Mouse (Mus musculus) adrenal gland, adult (tissue): ENCODE measurements around the gene Map1b.

Experiments
- DNase-seq, 2 experiments: peaks; one replicate each; pipeline ENCODE4 v3.0.0; 2022 to 2023; ENCODE audit warnings: low spot score in 1 of 2; ENCODE audit not compliant: inconsistent age in 2 of 2

The Map1b gene

DNA sequence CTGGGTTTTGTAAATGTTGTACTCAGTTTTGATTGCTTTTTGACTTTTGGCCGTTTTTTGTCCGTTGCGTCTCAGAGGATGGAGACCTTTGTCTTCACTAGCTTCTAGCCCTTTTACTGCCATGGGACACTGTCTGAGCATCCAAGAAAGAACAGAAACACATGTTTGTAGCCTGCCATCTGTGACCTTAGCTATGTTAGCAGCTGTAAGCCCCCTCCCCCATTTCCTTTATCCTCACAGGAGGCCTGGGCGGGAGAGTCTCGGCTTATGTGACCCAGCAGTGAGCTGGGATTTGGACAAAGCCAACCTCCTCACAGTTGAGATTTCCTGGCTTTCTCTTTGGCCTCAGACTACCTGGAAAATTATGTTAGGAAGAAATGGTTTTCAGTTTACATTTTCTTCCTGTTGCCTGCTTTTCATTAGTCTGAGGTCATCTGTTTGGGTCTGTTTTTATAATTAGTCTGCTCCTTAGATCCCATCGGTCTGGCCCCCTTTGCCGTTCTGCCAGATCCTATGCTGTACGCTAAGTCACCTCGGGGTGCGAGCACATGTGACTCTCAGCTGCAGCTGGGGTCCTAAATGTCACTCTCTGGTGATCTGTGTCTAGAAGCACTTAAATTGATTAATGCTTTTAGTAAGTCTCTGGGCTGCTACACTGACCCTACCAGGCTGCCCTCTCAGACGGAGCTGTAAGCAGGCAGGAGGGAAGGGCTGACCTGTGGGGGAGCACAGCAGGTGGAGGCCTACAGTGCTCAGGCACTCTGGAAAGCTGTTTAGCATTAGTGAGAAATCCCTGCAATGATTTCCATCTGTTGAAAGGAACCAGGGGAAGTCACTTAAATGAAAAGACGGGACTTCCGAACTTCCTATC, 102.6 kb downstream of the Map1b start:
- peak in 1 of 2 experiments; percentile 56 for DNase-seq

DNA sequence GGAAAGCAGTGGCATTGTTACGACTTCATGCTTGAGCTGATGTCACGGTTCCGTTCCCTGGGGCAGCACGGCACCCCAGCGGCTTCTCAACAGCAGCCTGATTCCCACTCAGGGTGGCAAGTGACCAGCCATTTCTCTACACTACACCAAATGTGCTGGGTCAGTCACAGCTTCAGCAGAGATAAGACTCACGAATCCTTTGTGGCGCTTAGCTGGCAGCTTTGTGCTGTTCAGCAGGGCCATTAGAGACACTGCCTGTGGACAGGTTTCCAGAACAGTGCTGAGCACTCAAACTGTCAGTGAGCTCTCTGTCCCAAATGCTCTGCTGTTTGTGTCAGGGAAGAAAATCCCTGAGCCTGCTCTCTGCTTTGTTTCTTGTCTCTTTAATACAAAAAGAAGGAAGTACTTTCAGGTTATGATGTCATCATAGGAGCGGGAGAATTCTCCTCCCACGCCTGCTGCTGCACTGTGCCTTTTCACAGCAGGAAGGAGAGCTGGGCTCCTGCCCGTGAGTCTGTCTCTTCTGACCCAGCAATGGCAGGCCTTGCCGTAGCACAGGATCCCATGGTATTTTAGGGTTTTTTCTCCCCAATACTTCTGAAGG, 103.8 kb downstream of the Map1b start:
- peak; percentile 72 to 91 for DNase-seq

- peak; percentile 90 to 93 for DNase-seq
These were observed 104.6 kb downstream of the Map1b start for GRCm38 (mm10) chr13:99411761-99412160.

DNA sequence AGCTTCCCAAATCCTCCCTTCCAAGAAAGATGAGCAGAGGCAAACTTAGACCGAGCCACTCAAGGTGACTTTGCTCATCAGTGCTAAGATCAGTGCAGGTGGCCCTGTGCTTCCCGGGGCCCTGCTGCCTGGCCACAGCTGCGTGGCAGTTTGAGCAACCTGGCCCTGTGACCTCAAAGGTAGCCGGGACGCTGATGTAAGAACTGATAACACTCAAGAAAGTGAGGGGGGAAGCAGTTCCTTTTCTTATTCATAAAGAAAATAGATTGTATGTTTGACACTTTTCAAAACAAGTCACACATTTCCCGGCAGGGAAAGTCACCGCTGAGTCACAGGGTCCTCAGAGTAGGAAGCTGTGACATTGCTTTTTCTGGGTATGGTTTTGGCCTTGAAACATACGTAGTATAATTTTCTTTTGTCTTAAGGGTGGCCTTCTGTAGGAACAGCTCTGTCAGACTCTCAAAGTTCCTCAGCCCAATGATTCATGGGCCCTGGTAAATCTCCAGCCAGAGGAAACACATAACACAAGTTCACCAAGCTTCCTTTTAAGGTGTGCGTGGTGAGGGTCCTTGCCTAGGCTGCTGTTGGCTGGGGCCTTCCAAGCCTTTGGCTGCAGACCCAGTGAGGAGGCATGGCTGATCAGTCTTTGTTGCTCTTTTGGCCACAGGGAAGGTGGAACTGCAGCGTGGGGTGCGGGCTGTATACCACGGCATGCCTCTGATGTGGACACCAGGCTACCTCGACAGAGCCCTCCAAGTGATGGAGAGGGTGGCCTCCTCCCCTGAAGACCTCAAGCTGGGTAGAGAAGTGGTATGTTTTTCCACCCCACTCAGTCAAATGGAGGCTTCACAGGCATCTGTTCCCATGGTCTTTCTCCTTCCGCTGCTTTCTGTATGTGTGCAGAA, 105.5 kb downstream of the Map1b start:
- DNase-seq: peak; percentile 48 to 81

DNA sequence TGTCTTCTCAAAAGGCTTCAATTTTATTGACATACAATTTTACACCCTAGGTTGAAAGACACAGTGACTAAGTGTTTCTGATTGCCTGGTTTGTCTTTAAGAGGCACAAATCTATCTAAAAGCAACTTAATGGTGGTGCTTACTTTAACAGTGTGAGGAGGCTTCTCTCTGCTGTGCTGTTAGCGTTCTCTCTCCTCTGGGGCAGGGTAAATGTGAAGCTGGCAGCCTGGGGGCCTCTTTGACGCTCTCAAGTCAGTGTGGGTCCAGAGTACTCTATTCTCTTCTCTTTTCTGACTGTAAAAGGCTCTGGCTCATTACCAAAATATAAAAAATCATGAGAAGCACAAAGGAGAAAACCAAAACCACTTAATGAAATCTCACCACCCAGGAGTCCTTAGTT, 107.1 kb downstream of the Map1b start:
- DNase-seq: no peak

- peak; percentile 30 to 42 for DNase-seq
These were observed 117.0 kb downstream of the Map1b start for GRCm38 (mm10) chr13:99399373-99399772.

DNA sequence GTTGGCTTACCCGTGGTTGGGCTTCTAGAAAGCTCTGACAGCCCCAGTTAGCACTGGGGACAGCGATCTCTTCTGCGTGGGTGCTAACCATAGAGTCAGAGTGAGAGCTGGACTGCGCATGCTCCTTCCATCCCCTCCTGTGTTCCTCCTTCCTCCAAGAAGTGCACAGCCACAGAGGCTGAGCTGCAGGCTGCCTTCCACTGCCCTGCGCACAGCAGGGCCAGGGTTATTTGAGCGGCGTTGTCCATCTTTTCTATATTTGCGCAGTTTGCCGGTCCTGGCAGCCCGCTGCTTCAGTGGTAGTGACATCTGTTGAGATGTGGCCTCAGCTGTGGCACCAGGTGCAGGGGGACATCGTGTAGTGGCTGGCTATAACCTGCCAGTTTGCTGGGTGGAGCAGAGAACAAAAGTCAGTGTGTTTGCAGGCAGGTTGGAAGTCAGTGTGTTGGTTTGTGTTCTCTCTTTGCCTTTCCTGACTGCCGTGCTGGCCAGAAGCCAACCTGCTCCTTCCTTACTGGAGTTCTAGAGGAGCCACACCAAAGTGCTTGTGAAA, 118.1 kb downstream of the Map1b start:
- peak; percentile 49 to 61 for DNase-seq

GRCm38 (mm10) chr13:99397228-99397627, 119.1 kb downstream of the Map1b start:
- peak; percentile 18 to 32 for DNase-seq

DNA sequence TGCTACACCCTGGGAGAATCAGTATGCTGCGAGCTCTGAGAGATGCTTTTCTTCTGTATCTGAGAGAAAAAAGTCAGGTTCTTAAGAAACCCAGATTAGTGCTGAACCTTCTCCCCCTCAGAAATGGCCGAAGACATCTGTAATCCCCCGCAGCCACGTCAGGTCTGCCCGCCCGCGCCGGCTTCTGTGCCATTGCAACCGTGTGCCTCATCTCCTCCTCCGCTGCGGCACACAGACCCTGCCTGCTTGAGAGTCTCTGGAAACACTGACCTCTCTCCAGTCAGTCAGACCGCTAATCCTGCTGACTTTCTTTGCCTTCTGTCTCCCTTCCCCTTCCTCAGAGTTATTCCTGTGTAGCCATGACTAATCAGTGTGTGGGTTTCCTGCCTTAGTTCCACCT, 120.8 kb downstream of the Map1b start:
- no peak for DNase-seq

GRCm38 (mm10) chr13:99394694-99395093, 121.6 kb downstream of the Map1b start:
- no peak for DNase-seq

DNA sequence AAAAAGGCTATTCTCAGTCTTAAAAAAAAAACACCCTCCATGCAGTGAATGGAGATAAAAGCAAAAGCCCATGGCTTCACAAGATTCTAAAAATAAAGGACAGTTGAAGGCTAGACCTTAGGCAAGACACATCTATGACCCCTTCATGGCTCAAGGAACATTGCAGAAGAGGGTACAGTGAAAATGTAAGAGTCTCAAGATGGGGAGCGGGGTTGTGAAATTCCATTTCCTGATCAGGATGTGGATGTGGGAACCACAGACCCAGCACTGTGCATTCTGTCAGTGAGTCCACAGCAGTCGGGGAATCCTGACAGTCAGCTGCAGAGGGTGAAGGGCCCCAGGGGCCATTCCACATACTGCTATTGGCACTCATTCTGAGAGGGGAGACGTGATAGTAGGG, 123.2 kb downstream of the Map1b start:
- no peak for DNase-seq

DNA sequence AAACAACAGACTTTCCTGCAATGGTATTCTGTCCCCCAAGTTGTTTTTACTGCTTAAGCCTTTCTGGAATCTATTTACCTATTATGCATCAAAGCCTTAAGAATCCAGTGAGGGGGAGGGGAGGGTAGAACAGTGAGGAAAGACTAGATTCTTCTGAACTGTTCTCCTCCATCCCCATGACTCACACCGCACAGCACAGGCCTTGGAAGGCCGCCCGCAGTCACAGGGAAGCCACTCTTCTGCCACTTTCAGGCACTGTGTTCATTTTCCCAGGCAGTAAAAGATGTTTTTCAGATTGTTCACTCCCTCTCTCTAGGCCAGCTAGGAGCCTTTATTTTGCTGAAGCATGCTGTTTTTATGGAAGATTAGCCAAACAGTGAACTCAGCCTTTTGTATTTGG, 124.9 kb downstream of the Map1b start:
- peak; percentile 90 to 94 for DNase-seq

DNA sequence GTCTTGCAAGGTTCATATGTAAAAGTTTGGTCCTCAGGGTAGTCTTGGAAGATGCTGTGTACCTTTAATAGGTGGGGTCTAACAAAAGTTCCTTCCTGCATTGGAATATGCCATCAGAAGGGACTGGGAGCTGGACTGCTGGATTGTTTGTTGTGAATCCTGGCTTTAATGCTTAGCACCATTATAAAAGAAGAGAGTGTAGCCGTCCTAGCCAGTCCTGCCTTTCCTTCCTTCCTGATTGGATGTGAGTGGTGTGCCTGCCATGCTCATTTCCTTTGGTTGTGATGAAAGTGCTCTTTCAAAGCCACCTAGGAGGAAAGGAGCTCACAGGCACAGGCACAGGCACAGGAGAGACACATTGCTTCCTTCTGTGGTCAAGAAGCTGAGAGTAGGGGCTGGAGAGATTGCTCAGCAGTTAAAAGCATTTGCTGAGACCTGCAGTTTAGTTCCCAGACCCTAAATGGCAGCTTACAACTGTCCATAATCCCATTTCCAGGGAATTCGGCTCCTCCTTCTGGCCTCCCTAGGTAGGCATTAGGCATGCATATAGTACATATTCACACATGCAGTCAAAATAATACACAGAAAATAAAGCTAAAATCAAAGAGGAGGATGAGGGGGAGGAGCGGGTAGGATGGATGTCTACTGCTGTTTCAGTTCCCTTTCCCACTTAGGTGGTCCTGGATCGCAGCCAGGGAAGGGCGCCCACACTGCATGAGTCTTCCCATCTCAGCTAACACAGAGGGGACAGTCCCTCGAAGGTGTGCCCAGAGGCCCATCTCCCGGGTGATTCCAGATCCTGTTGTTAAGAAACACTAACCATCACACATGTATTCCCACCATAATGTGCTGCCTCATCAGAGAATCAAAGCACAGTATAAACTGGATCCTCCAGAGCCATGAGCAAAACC, 128.2 kb downstream of the Map1b start:
- no peak for DNase-seq

DNA sequence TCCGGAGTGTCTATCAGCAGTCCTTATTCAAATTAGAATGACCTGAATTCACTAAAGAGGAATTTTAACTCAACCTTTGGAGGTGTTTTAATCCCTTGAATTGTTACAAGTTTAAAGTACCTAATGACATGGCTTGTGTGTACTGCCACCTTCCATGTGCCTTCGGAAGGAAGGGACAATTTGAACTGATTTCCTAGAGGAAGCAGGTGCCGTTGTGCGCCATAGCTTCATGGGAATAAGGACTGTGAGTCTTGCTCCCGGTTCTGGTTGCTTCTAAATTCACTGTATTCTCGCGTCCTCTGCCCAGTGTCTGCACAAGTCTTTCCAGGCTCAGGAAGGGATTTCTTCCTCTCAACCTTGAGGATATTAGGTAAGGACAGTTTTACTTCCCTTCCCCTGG, 130.0 kb downstream of the Map1b start:
- no peak for DNase-seq

DNA sequence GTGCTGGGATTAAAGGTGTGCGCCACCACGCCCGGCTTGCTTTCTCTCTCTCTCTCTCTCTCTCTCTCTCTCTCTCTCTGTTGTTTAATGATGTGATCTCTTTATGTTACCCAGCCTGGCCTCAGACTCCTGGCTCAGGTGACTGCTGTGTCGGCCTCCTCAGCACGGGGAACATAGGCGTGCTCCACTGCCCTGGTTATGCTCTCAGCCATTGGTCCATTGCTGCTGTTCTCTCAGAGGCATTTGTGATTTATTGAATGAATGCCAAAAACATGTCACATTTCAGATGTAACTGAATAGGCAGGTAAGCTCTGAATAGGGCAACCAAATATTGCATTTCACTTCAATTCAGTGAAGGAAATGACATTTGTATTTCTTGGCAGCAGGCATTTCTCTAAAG, 130.4 kb downstream of the Map1b start:
- DNase-seq: no peak

GRCm38 (mm10) chr13:99384555-99385203, 131.7 kb downstream of the Map1b start:
- peak in 1 of 2 experiments; percentile 42 for DNase-seq

- DNase-seq: no peak
These were observed 134.0 kb downstream of the Map1b start for GRCm38 (mm10) chr13:99382373-99382772.

GRCm38 (mm10) chr13:99378223-99378622, 138.1 kb downstream of the Map1b start:
- no peak for DNase-seq

DNA sequence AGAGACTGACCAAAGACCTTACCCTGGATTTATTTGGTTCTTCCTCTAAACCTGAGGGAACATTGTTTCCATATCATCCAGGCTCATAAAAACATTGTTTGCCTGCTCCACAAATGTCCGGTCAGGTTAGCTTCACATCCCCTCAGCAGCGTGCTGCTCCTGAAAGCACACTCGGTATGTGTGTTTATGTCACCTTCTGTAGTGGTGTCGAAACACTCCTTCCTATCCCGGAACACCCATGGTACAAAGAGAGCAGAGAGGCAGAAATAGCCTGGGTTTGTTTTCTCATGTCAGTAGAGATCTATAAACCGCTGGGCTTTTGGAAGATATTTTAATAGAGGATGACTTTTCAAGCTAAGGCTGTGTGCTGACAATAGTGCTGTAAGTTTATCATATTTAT, 139.3 kb downstream of the Map1b start:
- no peak for DNase-seq

GRCm38 (mm10) chr13:99375550-99375949, 140.8 kb downstream of the Map1b start:
- peak; percentile 80 to 94 for DNase-seq
